Mouse (Mus musculus) lung, adult 2 months (tissue): ENCODE measurements around the gene Phactr1.

Experiments
- CTCF ChIP-seq: fragments of 200-500 bp; IDR thresholded peaks from 2 replicates; pipeline ENCODE4 v1.5.1; 2011; ENCODE audit warnings: mild to moderate bottlenecking, low read length, control low read depth; ENCODE audit not compliant: insufficient read depth
- POLR2A ChIP-seq: fragments of 200-500 bp; IDR thresholded peaks from 2 replicates; pipeline ENCODE4 v1.6.1; 2011; ENCODE audit warnings: low read depth, mild to moderate bottlenecking, control low read depth, low read length, borderline replicate concordance; ENCODE audit errors: extremely low read depth

- TF ChIP-seq CTCF (no peak), POLR2A (no peak)
These were observed 302.2 kb downstream of the Phactr1 start for GRCm38 (mm10) chr13:42982646-42983045.
